Mouse (Mus musculus): ENCODE measurements around the gene Mthfr.

The Mthfr gene

DNA sequence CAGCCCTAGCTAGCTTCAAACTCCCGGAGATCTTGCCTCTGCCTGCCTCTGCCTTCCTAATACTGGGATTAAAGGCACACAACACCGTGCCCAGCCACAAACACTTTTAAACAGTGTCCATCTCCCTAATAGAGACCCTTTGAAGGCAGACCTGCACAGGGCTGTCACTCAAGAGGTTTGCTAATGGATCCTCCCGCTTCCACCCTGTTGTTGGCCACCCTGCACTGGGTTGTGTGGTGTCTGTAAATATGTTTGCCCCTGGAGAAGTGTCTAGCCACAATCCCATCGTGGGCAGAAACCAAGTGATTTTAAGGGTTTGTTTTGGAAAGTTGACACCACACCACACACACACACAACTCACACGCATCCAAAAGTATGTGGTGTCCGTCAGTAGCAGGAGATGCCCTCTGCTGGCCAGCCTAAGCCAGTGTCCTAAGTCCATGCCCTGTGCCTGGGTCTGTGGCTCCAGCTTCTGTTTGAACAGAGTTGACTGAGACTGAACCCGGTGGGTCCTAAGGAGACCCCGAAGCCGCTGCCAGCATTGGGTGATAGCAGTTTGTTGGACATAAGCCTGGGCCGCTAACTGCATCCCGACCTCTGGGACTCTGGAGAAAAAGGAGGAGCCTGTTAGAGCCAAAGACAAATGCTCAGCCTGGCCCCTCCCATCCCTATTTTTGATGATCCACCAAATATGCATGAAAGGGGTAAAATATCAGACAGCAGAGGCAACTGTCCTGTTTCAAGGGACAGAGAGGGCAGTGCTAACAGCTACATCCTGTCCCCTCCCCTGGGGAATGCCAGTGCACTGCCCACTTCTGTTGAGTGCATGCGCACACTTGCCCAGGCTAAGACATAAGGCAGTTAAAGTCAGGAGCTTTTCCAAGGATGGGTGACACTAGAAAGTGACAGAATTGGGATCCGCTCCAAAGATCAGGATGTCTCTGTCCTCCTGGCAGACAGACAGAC is 21.5 kb downstream of the Mthfr start:
- DNase-seq (ENCODE audit: extremely low read depth, low read depth, low spot score): no peak

DNA sequence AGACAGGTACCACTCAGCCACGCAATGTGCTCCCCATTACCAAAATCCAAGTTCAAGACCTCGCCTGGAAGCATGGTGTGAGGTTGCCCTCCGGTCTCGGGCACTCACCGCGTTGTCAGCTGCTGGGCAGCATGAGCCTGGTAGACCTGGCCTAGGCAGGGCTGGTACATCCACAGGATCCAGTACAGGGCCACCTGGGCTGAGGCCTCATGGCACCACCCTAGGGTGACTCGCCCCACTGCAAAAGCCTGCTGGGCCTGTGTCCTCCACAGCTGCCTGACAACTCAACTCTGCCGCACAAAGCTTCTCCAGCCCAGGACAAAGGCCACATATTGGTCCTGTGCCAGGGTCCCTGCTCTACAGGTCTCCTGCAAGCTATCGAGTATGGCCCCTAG is 22.2 kb downstream of the Mthfr start:
- no peak for DNase-seq (ENCODE audit: extremely low read depth, low read depth, low spot score)

DNA sequence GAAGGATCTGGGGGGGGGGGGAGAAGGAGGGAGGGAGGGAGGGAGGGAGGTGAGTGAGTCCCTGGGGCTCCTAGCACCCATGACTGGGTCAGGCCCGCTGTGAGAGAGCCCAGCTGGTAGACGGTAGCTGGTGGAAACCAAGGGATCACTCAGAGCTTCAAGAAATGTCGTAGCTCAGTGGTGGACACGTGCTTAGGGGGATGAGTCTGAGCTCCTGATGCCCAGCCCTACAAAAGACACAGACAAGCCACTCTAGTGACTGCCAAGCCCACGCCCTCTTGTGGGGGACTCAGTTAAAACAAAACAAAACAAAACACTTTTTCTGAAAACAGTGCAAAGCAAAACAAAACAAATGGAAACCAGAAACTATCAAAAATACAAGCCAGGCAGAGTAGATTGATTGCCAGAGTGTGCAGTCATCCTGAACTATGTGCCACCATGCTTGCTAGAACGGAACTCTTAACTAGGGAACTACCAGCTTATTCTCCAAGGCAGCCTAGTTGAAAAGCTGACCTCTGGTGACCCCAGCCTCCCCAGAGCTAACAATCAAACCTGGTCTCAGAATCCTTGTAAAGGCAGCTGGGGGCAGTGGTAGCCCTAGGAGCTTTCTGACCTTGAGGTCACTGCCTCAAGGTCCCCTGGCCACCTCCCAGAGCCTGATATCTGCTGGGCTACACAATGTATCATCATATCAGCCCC is 27.0 kb downstream of the Mthfr start:
- no peak for DNase-seq (ENCODE audit: extremely low read depth, low read depth, low spot score)

DNA sequence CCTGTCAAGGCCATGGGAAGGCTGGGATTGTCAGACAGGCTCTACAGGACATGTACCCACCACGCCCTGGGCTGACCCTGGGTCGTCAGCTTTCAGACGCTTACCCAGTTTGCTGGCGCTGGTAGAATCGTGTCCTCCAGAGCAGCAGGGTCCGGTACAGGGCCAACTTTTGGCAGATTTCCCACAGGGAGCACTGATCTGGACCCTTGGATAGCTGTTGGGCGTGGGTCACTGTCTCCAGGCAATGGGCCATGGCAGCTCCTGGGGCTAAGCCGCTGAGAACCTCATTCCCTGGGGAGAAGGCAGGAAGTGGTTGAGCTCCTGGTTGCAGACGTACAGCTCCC is 27.5 kb downstream of the Mthfr start:
- no peak for DNase-seq (ENCODE audit: extremely low read depth, low read depth, low spot score)

DNA sequence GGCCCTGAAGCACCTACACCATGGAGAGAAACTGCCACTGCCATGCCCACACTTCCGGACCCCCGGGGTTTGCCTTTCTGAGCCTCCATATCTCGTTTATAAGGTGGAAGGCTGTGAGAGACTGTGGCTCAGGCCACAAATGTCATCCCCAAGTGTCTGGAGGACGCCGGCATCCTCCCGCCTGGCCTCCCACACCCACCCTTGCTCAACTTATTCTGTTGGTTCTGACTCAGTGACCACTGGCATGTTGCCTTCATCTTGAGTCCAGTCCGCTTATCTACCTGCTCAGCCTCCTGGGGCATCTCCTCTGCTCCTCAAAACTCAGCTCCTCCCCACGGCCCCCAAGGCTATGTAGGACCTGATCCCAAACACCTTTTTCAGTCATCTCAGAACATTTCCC is 28.5 kb downstream of the Mthfr start:
- no peak for DNase-seq (ENCODE audit: extremely low read depth, low read depth, low spot score)

DNA sequence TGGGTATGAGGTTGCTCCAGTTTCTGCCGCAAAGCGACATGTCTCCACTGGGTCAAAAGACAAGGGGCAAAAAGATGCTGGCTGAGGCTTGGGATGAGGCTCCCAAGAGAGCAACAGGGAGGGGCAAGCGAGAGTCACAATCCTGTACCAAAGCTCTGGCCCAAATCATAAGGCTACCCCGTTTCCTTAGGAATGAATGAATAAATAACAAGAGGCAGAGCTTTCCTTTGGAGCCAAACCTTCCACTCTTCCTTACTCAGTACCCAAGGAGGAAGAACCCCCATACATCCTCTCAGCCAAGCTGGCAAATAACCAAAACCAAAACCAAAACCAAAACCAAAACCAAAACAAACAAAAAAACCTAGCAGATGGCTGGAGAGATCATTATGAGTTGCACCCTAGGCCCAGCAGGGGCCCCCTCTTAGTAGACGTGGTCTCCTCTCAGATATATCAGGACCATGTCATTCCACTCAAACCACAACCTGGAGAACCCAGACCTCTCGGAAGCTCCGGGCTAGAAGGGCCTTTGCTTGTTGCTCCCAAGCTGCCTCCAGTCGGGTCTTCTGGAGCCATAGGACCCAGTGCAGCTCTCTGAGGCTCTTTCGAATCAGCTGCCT is 30.8 kb downstream of the Mthfr start:
- DNase-seq (ENCODE audit: extremely low read depth, low read depth, low spot score): no peak

DNA sequence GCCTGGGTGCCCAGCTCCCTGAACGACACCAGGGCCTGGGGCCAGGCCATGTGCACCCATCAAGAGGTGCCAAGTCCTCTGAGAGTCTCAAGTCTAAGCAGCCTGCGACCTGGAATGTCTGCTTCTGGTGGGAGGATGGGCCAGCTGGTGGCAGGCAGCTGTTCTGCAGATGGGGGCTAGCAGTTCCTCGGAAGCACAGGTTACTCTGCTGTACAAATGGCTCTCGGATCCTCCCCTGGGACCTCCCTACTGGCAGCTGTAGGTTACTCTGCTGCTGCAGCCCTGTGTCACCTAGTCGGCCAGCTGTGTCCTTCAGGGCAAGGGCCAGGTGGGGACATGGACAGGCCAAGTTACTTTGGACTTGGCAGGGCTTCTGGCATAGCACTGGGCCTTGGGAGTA is 32.6 kb downstream of the Mthfr start:
- no peak for DNase-seq (ENCODE audit: extremely low read depth, low read depth, low spot score)

DNA sequence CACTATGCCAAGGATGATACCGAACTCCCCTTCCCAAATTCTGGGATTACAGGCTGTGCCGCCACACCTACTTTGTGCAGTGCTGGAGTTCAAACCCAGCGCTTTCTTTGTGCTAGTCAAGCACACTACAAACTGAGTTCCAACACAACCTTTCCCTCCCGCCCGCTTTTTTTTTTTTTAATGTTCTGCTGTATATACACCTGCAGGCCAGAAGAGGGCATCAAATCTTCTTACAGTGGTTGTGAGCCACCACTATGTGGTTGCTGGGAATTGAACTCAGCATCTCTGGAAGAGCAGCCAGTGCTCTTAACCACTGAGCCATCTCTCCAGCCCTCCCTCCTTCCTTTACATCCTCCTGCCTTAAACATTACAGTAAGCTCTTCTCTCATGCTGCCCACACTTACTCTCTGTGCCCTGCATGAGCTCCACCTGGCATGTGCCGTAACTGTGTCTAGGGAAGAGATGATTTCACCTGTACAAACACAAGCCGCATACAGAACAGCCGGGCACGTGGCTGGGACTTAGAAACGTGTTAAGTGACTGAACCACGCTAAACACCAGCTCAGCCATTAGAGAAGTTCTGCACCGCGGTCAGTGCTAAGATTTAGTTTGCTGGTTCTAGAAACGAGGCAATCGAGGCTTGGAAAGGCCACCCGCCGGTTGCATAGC is 35.8 kb downstream of the Mthfr start:
- DNase-seq (ENCODE audit: extremely low read depth, low read depth, low spot score): no peak

DNA sequence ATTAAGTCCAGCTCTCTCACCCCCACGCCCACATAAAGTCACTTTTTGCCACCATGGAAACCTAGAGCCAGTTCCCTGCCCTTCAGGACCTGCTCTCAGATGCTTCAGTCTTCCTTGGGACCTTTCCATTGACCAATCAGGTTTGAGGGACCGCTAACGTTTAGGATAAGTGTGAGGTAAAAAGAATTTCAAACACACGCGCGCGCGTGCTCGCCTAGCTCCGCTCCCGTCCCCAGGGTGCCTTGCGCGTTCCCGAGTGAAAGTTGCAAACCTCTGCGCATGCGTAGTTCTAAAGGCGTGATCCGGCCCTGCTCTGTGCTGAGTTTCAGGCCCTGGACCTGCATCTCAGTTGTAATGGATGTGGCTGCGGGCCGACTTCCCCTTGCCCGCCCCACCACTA is 36.4 kb downstream of the Mthfr start:
- DNase-seq (ENCODE audit: extremely low read depth, low read depth, low spot score): no peak

DNA sequence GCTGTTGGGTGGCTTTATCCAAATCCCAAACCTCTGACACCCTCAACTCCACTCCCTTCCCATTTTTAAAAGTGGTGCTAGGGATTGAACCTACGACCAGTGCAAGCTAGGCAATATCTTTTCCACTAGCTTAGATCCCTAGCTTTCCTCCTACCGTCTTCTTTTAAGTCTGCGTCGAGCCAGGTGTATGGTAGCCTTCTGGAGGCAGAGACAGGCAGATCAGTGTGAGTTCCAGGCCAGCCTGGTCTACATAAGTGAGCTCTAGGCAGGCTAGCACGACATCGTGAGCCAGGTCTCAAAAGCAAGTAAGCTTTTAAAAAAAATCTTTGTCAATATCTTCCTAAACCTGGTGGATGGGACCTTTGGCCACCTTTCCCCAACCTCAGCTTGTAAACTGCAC is 37.0 kb downstream of the Mthfr start:
- DNase-seq (ENCODE audit: extremely low read depth, low read depth, low spot score): no peak

DNA sequence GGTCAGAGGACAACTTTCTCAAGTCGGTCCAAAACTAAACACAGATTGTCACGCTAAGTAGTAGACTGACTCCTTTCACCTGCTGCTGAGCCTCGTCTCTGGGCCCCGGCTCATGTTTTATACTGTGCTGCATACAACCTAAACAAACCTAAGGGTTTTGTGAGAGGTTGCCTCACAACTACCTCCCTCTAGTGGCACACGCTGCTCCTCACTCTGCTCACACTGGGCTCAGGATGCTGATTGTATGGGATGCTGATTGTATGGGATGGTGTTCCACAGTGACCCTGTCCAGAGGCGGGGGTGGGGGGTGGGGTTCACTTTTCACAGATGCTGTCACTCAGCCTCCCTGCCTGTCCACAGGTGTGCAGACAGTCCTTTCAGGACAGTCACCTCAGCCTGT is 40.3 kb downstream of the Mthfr start:
- no peak for DNase-seq (ENCODE audit: extremely low read depth, low read depth, low spot score)

DNA sequence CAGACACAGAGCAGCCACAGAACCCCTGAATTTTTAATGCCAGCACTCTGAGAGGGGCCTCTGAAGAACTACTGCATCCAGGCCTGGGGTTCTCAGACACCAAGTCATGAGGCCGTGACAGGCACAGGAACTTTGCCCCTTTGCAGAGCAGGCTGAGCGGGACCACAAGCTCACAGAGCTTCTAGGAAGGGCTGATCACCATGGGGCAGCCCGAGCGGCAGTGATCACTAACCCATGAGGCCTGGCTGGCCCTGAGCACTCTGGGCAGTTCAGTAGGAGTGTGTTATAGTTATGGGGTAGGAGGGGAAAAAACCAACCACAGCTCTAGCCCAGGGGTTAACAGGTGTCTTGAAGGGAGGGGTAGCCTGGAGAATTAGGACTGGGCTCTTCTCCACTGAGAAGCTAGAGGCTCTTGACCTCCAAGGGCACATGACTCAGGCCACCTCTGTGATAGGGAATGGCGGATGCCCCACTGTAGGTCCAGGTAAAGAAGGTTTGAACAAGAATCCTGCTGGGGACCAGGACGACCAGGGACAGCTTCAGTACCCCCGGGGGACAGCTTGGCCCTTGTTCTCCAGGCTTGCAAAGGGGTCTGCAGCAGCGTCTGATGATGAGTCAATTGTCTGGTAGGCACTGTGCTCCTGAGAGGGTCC is 41.2 kb downstream of the Mthfr start:
- DNase-seq (ENCODE audit: extremely low read depth, low read depth, low spot score): no peak

DNA sequence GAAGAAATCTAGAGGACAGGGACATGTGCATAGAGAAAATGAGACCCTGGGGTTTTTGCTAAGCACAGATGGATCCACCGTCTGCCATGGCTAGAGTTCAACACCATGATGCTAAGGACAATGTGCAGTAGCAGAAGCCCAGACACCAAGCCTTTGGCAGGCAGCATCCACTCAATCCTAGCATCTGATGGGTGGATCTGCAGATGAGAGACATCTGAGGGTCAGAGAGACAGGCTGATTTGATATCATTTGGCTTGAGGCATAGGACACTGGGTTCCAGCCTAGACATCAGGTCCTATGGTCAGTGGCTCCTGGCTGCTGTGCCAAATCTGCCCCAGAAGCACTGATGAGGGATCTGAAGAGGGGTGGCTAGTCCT is 41.7 kb downstream of the Mthfr start:
- no peak for DNase-seq (ENCODE audit: extremely low read depth, low read depth, low spot score)

DNA sequence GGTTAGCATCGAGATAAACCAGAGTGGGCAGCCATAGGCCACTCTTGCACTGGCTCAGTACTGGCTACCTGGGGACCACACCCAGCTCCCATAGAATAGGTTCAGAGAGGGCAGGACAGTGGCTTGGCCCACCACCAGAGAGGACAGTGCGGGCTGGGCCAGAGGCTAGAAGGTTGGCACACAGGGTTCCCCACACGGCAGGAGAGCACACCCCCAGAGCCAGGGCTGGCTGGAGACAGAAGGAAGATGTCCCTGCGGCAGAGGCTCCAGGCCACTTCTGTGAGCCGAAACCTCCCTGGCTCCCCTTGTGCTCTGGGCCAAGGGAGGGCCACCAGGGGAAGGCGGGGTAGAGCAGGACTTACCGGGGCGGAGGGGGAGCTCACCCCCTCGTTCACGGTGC is 42.3 kb downstream of the Mthfr start:
- no peak for DNase-seq (ENCODE audit: extremely low read depth, low read depth, low spot score)

DNA sequence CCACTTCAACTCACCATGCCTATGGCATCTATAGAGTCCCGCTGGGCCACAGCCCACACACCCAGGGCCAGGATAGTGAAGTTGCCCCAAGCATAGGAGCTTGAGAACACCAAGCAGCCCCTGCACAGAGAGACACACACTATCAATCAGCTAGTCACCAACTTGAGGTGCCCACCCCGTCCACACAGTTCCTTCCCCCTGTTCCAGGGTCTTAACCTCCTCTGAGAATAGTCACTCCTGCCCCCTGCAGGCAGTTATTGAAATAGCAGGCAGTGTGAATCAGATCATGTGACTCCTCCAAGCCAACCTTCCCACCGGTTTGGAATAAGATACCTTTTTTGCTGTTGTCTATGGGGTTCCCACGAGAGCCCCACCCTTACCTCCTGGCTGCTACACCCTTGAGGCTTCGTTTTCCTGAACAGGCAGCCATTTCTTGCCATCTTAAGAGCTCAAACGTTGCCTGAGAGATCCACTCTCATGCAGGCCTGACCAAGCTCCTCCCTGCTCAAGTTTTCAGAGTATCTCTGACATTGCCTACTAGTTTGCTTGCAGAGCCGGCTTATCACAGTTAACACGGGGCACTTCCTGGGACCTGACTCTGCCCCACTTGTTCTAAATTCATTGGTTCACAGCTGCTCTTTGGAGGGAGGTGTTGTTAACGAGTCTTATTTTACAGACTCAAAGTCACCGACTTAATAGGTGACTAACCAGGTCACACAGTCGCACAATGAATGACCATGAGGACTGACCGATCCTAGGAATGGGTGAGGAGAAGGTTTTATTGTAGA is 43.6 kb downstream of the Mthfr start:
- no peak for DNase-seq (ENCODE audit: extremely low read depth, low read depth, low spot score)

DNA sequence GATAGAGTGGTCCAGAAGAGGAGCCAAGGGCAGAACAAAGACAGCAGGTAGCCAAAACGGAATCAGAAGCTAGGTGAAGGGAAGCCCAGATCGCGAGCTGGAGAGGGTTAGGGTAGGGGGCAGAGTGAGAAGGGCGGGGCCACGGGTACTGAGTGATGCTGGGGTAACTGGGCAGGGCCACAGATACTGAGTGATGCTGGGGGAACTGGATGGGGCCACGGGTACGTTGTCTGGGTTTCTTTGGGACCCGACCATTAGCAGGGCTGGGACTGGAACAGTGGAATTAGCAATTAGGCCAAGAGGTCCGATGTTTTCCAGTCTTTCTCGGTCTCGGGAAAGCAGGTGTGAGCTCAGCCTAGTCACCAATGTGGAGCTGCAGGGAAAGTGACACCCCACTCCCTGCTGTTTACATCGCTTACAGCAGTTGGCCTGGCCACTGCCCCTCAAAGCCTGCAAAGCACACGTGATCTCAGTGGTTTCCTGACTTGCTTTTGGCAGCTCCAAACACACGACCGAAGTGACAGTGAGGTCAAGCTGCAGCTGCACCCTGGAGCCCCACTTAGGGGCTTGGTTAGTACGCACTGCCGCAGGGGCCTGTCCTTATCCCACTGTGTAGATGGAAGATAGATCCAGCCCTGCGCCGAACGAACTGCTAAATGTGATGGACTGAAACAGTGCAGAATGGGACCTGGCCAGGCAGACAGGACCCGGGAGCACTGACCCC is 44.5 kb downstream of the Mthfr start:
- no peak for DNase-seq (ENCODE audit: extremely low read depth, low read depth, low spot score)

DNA sequence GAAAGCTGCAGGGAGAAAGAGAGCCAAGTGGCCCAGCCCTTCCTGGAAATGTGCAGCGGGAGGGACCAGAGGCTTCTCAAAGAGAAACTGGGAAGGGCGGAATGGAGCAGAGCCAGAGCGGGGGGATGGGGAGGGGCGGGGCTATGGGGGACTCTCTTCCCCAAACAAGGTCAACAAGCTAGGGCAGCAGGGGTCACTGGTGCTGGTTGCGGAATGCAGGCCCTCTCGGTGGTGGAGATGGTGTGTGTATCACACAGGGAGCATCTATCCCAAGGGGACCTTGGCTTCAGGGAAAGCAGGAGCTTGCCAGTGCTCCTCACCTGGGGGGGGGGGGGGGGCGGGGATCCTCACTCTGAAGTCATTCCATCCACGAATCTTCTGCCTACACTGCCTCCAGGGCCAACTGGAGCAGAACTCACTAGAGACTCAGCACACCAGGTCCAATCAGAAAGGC is 45.4 kb downstream of the Mthfr start:
- no peak for DNase-seq (ENCODE audit: extremely low read depth, low read depth, low spot score)

DNA sequence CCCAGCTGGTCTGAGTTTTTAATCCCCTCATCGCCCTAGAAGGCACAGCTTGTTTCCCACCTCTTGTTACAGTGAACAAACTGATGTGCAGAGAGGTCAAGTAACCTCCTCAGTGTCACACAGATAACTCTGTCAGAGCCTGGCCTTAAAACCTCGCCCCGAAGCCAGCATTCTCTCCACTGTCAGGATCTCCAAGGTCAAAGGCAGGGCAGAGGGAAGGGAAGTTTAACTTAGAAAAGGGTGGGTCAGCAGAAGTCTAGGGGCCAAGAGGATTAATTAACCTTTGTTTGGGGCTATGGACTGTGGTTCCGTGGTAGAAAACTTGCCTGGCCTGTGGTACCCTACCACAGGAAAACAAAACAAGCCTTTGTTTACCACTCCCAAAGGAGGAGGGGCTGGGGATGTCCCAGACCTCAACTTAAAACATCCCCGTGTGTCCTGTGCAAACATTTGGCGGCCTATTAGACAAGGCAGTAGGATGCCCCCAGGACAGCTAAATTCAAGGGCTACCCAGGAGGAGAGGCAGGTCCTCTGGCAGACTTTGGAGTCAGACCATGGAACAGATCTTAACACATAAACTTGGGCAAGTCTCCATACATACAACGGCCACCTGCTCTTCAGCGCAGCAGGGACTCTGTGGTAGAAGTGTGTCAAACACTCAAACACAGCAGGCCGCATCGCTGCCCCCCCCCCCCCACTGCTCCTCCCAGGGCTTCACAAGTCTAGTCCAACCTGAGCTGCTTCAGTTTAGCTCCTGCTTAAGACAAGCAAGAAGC is 46.4 kb downstream of the Mthfr start:
- DNase-seq (ENCODE audit: extremely low read depth, low read depth, low spot score): no peak

DNA sequence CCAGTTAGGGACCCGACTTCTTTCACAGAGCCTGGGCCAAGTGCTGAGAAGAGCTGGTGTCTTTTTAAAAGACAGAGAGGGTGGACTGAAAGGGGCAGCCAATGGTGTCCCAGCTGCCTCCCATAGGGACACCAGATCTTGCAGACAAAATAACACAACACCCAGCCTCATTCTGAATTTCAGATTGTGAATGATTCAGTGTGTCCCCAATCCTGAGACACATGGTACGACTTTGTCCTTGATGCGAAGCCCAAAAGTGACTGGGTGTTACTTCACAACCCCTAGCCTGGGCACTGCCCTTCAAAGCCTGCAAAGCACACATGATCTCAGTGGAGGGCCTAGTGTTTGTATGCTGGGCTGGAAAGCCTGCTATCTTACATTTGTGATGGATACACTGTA is 47.0 kb downstream of the Mthfr start:
- no peak for DNase-seq (ENCODE audit: extremely low read depth, low read depth, low spot score)
